Mouse (Mus musculus) 416B (cell line): ENCODE data around the gene Mtnr1b.

Experiments used
- DNase-seq: peaks from one replicate; pipeline ENCODE4 v3.0.0; 2011; ENCODE audit warnings: low read depth

The Mtnr1b gene

GRCm38 (mm10) chr9:15802413-15803027 lies 71.8 kb downstream of the Mtnr1b start:
- DNase-seq: no peak

- DNase-seq: no peak
These were observed 74.0 kb downstream of the Mtnr1b start for GRCm38 (mm10) chr9:15800402-15800801.

- DNase-seq: no peak
These were observed 79.9 kb downstream of the Mtnr1b start for GRCm38 (mm10) chr9:15794408-15794807.

- DNase-seq: no peak
These were observed 82.3 kb downstream of the Mtnr1b start for GRCm38 (mm10) chr9:15792076-15792475.

GRCm38 (mm10) chr9:15786610-15787009 lies 87.7 kb downstream of the Mtnr1b start:
- no peak for DNase-seq

GRCm38 (mm10) chr9:15786192-15786591 lies 88.2 kb downstream of the Mtnr1b start:
- DNase-seq: no peak

GRCm38 (mm10) chr9:15781936-15782335 lies 92.4 kb downstream of the Mtnr1b start:
- no peak for DNase-seq

GRCm38 (mm10) chr9:15774911-15775310 lies 99.4 kb downstream of the Mtnr1b start:
- DNase-seq: no peak
